Mouse (Mus musculus) kidney, embryonic 14.5 days (tissue): Measurements from ENCODE around the gene Actl10. TPM values are rescaled to one million over a fixed set of nuclear protein-coding genes. Genes with fewer than 3 reads are reported as not detected.

ENCODE experiments used
- ATAC-seq: fragments of 200-750 bp; cut with Nextera tagmentation; 2 replicates; pipeline ENCODE4 v1.8.0; 2017; ENCODE audit warnings: moderate number of reproducible peaks, mild to moderate bottlenecking, moderate TSS enrichment, moderate library complexity; ENCODE audit not compliant: low FRiP score, low TSS enrichment
- H3K27ac ChIP-seq: fragments of 300-500 bp; sonication (generic); 2 replicates; pipeline ENCODE4 v1.5.1; 2014; ENCODE audit warnings: low read depth, mild to moderate bottlenecking, low read length, moderate library complexity, mixed read lengths
- H3K27me3 ChIP-seq: fragments of 300-500 bp; sonication (generic); 2 replicates; pipeline ENCODE4 v1.6.1; 2014; ENCODE audit warnings: mild to moderate bottlenecking, low read length; ENCODE audit not compliant: control insufficient read depth, insufficient read depth
- H3K36me3 ChIP-seq: fragments of 300-500 bp; sonication (generic); 2 replicates; pipeline ENCODE4 v1.6.1; 2014; ENCODE audit warnings: low read length, mixed read lengths; ENCODE audit not compliant: control insufficient read depth, insufficient read depth
- H3K4me1 ChIP-seq: fragments of 300-500 bp; sonication (generic); 2 replicates; pipeline ENCODE4 v1.6.1; 2014; ENCODE audit warnings: low read length, mixed read lengths; ENCODE audit not compliant: control insufficient read depth, insufficient read depth
- H3K4me2 ChIP-seq: fragments of 300-500 bp; sonication (generic); replicated peaks from 2 replicates; pipeline ENCODE4 v1.6.1; 2014; ENCODE audit warnings: low read depth, mild to moderate bottlenecking, low read length
- H3K4me3 ChIP-seq: fragments of 300-500 bp; sonication (generic); 2 replicates; pipeline ENCODE4 v1.5.1; 2014; ENCODE audit warnings: mild to moderate bottlenecking, low read length
- H3K9ac ChIP-seq: fragments of 300-500 bp; sonication (generic); 2 replicates; pipeline ENCODE4 v1.6.1; 2014; ENCODE audit warnings: low read depth, mild to moderate bottlenecking, low read length, moderate library complexity
- H3K9me3 ChIP-seq: fragments of 300-500 bp; sonication (generic); 2 replicates; pipeline ENCODE4 v1.6.1; 2016; ENCODE audit warnings: low read length; ENCODE audit not compliant: control insufficient read depth
- WGBS: fragments of 180-500 bp; shearing (Covaris S2); extraction: QIAGEN DNeasy Blood & Tissue Kit; methylation state at CpG from one replicate; pipeline ENCODE4 v1.1.7; 2014; 5-methylcytosine and 5-hydroxymethylcytosine counted together
- polyA plus RNA-seq: library from polyadenylated mRNA; unstranded; fragments of >200 nt; fragmentation: Nextera tagmentation; extraction: Ambion mirVana; gene quantifications from 2 replicates; pipeline ENCODE4 v1.2.1, GENCODE M21; 2014

Actl10 gene
- polyA plus RNA-seq, 1 experiment from 2014 or later, result not detected

GRCm38 (mm10) chr2:154570666-154571065 lies 19.1 kb downstream of the Actl10 start:
- H3K4me3 ChIP-seq, result peak overlapping the region; percentile 76; the same call in 1 of the 2 replicates
- WGBS, result 63% methylated on average over 4 of the region's 4 CpGs
- ATAC-seq, result no peak
- no peaks in the 10 kb centered on the region for H3K9me3 ChIP-seq
- H3K27me3 ChIP-seq, result no peaks in the 10 kb centered on the region
- H3K4me2 ChIP-seq, result peak overlapping the region; percentile 68
- H3K9ac ChIP-seq, result no peak overlapping the region
- H3K27ac ChIP-seq, result no peak overlapping the region
- H3K4me1 ChIP-seq, result peaks cover 40% of the 10 kb centered on the region
- H3K36me3 ChIP-seq, result no peaks in the 10 kb centered on the region

- Histone ChIP-seq H3K9ac (no peak overlapping the region), H3K4me3 (no peak overlapping the region), H3K9me3 (no peaks in the 10 kb centered on the region), H3K4me2 (no peak overlapping the region), H3K4me1 (peaks cover 38% of the 10 kb centered on the region), H3K27ac (no peak overlapping the region), H3K27me3 (no peaks in the 10 kb centered on the region), H3K36me3 (no peaks in the 10 kb centered on the region)
- no peak for ATAC-seq
- 79% methylated on average over 4 of the region's 4 CpGs for WGBS
These were observed 19.7 kb downstream of the Actl10 start for GRCm38 (mm10) chr2:154571266-154571665.

- Histone ChIP-seq H3K36me3 (no peaks in the 10 kb centered on the region), H3K4me1 (peaks cover 30% of the 10 kb centered on the region), H3K4me3 (no peak overlapping the region), H3K27ac (no peak overlapping the region), H3K27me3 (no peaks in the 10 kb centered on the region), H3K9me3 (no peaks in the 10 kb centered on the region), H3K4me2 (no peak overlapping the region), H3K9ac (no peak overlapping the region)
- 74% methylated on average over 8 of the region's 8 CpGs for WGBS
- no peak for ATAC-seq
These were observed 20.4 kb downstream of the Actl10 start for GRCm38 (mm10) chr2:154571976-154572375.

GRCm38 (mm10) chr2:154572996-154573395 lies 21.4 kb downstream of the Actl10 start:
- Histone ChIP-seq H3K4me1 (peaks cover 20% of the 10 kb centered on the region), H3K27ac (no peak overlapping the region), H3K4me2 (no peak overlapping the region), H3K9ac (no peak overlapping the region), H3K27me3 (no peaks in the 10 kb centered on the region), H3K36me3 (no peaks in the 10 kb centered on the region), H3K4me3 (no peak overlapping the region), H3K9me3 (no peaks in the 10 kb centered on the region)
- ATAC-seq, result no peak
- WGBS, result 90% methylated on average over 3 of the region's 3 CpGs

GRCm38 (mm10) chr2:154574271-154574670 lies 22.7 kb downstream of the Actl10 start:
- H3K27me3 ChIP-seq, result no peaks in the 10 kb centered on the region
- H3K27ac ChIP-seq, result no peak overlapping the region
- WGBS, result 58% methylated on average over 7 of the region's 7 CpGs
- H3K4me3 ChIP-seq, result no peak overlapping the region
- H3K4me1 ChIP-seq, result peaks cover 10% of the 10 kb centered on the region; the same call in 1 of the 2 replicates
- H3K36me3 ChIP-seq, result no peaks in the 10 kb centered on the region
- H3K9ac ChIP-seq, result no peak overlapping the region
- no peak overlapping the region for H3K4me2 ChIP-seq
- ATAC-seq, result no peak
- H3K9me3 ChIP-seq, result no peaks in the 10 kb centered on the region

GRCm38 (mm10) chr2:154576876-154577743 lies 25.5 kb downstream of the Actl10 start:
- Histone ChIP-seq H3K36me3 (no peaks in the 10 kb centered on the region), H3K9me3 (no peaks in the 10 kb centered on the region), H3K4me2 (no peak overlapping the region), H3K27ac (no peak overlapping the region), H3K4me1 (no peaks in the 10 kb centered on the region), H3K27me3 (no peaks in the 10 kb centered on the region), H3K4me3 (no peak overlapping the region), H3K9ac (no peak overlapping the region)
- 48% methylated on average over 12 of the region's 12 CpGs for WGBS
- ATAC-seq, result no peak

- Histone ChIP-seq H3K27ac (no peak overlapping the region), H3K4me2 (no peak overlapping the region)
- WGBS, result 93% methylated on average over 6 of the region's 6 CpGs
These were observed 26.1 kb downstream of the Actl10 start for GRCm38 (mm10) chr2:154577744-154578067.

GRCm38 (mm10) chr2:154580586-154580985 lies 29.0 kb downstream of the Actl10 start:
- WGBS, result 84% methylated on average over 8 of the region's 8 CpGs
- Histone ChIP-seq H3K27ac (no peak overlapping the region), H3K4me2 (no peak overlapping the region)

More at GRCm38 (mm10) chr2:154577744-154578067, 26.1 kb downstream of the Actl10 start:
- no peaks in the 10 kb centered on the region for H3K4me1 ChIP-seq
- no peak overlapping the region for H3K4me3 ChIP-seq
- no peak for ATAC-seq
- H3K36me3 ChIP-seq, result no peaks in the 10 kb centered on the region
- H3K9me3 ChIP-seq, result no peaks in the 10 kb centered on the region
- H3K9ac ChIP-seq, result no peak overlapping the region
- no peaks in the 10 kb centered on the region for H3K27me3 ChIP-seq

GRCm38 (mm10) chr2:154581421-154581820 lies 29.8 kb downstream of the Actl10 start:
- no peaks in the 10 kb centered on the region for H3K36me3 ChIP-seq
- H3K27me3 ChIP-seq, result no peaks in the 10 kb centered on the region
- no peak for ATAC-seq
- H3K4me1 ChIP-seq, result no peaks in the 10 kb centered on the region
- WGBS, result 100% methylated on average over 1 of the region's 1 CpGs
- no peak overlapping the region for H3K9ac ChIP-seq
- no peaks in the 10 kb centered on the region for H3K9me3 ChIP-seq
- H3K4me2 ChIP-seq, result no peak overlapping the region
- no peak overlapping the region for H3K4me3 ChIP-seq
- no peak overlapping the region for H3K27ac ChIP-seq

More at GRCm38 (mm10) chr2:154580586-154580985, 29.0 kb downstream of the Actl10 start:
- H3K4me3 ChIP-seq, result no peak overlapping the region
- ATAC-seq, result no peak
- H3K9me3 ChIP-seq, result no peaks in the 10 kb centered on the region
- H3K36me3 ChIP-seq, result no peaks in the 10 kb centered on the region
- no peaks in the 10 kb centered on the region for H3K4me1 ChIP-seq
- no peak overlapping the region for H3K9ac ChIP-seq
- H3K27me3 ChIP-seq, result no peaks in the 10 kb centered on the region
